Mouse (Mus musculus): Measurements from ENCODE around the gene Adamts1.
A peak's percentile ranks its signal among the peaks of the same experiment; 100 is the strongest.

Adamts1 gene

GRCm38 (mm10) chr16:85802954-85803353, at the start of gene Adamts1:
Gene Adamts1 (minus strand): TSS chr16:85803113.
- peak; percentile 81 for DNase-seq (ENCODE audit: low spot score)

DNA sequence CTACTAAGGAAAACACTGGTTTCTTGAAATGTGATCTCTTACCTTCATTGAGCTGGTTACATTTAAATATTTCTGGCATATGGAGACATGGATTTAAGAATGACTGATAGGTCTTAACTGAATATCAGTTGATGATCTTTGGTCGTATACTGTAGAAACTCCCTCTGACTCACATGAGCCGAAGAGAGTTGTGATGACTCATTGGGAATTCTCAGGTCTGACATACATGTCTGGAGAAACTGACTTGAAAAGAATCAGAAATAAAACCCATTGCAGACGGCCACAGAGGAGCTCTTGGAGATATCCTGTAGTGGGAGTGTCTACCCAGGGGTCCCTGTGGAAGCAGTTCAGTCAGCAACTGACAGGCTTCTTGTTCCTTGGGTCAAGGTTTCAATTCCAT, 24.2 kb upstream of the Adamts1 start:
- DNase-seq (ENCODE audit: low spot score) = no peak

DNA sequence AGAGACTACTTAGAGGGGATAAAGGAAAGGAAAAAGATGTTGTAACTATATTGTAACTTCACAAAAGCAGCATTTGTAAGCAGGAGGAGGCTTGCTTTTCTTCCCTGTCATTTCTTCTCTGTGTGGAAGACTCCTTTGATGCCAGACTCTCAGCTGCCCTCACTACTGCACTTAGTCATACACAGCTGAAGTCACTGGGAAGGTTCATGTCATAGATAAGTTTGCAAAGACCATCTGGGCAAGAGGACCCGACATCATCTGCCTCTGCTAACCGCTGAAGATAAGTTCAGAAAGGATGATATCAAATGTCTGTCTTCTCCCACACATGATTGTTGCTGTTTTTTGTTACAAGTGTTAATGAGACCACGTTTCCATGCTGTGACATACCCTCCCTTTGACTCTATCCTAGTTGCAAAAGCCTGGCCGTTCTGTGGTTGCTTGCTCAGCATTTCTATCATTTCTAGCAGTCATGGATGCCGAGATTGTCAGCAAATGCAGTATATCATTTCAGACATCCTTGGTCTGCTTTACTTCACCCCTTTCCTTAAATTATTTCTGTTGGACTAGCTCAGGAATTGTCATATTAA, 19.5 kb upstream of the Adamts1 start:
- no peak for DNase-seq (ENCODE audit: low spot score)

DNA sequence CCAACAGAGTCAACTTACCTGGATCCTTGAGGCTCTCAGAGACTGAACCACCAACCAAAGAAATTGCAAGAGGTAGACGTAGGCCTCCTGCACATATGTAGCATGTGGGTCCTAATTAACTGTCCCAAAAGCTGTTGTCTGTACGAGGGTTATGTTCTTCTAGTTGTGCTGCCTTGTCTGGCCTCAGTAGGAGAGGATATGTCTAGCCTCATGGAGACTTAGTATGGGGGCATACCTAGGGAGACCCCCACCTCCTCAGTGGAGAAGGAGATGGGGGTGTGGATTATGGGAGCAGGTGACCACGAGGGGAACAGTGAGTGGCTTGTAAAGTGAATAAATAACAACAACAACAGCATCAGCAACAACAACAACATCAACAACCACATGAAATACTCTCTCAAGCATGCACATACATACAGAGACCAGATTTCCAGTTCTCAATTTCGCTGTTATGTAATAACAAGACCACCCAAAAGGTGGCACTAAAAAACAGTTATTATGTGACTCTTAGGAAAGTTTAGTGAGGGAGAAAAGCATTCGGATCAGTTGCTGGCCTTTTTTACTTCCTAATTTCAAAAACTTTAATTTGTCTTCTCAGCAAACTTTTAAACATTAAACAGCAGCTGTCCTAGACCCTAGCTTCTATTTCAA, 17.0 kb upstream of the Adamts1 start:
- DNase-seq (ENCODE audit: low spot score) = no peak

- DNase-seq (ENCODE audit: low spot score) = no peak
Observed at GRCm38 (mm10) chr16:85814116-85814515, 11.2 kb upstream of the Adamts1 start.

DNA sequence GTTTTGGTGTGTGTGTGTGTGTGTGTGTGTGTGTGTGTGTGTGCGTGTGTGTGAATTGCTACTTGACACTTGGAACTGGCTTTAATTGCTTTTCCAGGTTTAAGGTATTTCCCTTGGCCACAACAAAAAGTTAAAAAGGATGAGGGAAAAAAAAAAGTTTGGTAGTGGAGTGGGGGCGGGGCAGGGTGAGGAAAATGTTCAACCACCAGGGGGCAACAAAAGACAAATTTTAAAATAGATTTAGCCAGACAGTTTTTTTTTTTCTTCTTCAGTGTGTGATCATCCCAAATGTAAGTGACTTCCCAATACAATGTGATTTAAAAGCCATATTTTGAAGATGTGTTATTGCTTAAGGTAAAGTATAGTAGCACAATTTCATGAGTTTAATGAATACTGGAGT, 4.7 kb upstream of the Adamts1 start:
- no peak for DNase-seq (ENCODE audit: low spot score)

- DNase-seq (ENCODE audit: low spot score) = peak; percentile 22
Observed at GRCm38 (mm10) chr16:85807072-85807471, 4.2 kb upstream of the Adamts1 start.

- DNase-seq (ENCODE audit: low spot score) = no peak
Observed at GRCm38 (mm10) chr16:85805581-85805980, 2.7 kb upstream of the Adamts1 start.

- peak; percentile 76 for DNase-seq (ENCODE audit: low spot score)
Observed at GRCm38 (mm10) chr16:85803613-85804551, 969 bp upstream of the Adamts1 start.

GRCm38 (mm10) chr16:85801971-85802811, 722 bp downstream of the Adamts1 start:
- DNase-seq (ENCODE audit: low spot score) = no peak

- peak; percentile 52 for DNase-seq (ENCODE audit: low spot score)
Observed at GRCm38 (mm10) chr16:85801252-85801651, 1.7 kb downstream of the Adamts1 start.

DNA sequence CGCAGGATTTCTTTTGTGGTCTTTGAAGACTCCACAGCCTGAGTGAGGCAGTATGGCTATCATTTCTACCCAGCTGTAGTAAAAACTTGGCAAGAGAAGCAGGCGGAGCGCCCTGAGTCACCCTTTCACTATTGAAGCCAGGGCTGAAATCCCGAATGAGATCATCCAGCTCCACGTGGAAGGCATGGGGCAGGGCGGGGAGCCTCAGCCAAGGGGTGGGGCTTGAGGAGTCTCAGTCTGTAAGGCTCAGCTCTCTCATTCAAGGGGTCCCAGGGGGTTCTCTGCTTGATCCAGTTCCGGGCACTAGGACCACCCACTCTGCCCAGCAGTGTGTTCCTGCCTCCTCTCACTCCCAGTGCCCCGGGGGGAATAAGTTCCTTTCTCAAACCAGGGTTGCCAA, 2.2 kb downstream of the Adamts1 start:
- peak; percentile 82 for DNase-seq (ENCODE audit: low spot score)

GRCm38 (mm10) chr16:85799971-85800370, 2.9 kb downstream of the Adamts1 start:
- DNase-seq (ENCODE audit: low spot score) = no peak

DNA sequence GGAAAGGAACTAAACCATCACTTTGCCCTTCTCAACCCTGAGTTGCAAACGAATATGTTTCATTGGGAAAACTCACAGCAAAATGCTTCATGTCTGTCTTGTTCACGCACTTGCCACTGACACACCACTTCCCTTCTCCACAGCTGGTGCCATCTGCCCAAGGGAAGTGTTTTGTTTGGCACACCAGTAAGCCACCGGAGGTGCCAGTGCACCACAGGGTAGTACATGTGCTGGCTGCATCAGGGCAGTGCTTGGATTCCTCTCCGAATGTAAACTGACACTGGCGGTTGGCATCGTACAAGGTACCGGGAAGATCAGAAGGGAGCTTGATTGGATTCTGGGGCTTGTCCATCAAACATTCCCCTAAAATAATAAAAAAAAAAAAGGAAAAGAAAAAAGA, 4.6 kb downstream of the Adamts1 start:
- DNase-seq (ENCODE audit: low spot score) = no peak

- DNase-seq (ENCODE audit: low spot score) = no peak
Observed at GRCm38 (mm10) chr16:85797161-85797560, 5.8 kb downstream of the Adamts1 start.

DNA sequence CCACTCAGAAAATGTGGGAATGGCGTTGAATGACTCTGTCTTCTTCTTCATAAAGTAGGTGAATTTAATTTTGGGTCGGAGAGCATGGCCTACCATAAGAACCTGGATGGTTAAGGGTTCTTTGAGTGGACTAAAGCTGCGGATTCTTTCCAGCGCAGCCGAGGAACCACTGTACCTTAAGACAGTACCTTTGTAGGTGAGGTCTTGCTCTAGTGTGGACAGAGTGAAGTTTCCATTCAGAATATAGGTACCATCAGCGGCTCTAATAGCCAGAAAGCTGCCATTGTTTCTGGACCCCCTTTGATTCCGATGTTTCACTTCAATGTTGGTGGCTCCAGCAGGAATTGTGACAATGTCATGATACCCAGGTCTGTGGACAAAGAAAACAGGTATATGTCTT, 7.2 kb downstream of the Adamts1 start:
- DNase-seq (ENCODE audit: low spot score) = no peak

DNA sequence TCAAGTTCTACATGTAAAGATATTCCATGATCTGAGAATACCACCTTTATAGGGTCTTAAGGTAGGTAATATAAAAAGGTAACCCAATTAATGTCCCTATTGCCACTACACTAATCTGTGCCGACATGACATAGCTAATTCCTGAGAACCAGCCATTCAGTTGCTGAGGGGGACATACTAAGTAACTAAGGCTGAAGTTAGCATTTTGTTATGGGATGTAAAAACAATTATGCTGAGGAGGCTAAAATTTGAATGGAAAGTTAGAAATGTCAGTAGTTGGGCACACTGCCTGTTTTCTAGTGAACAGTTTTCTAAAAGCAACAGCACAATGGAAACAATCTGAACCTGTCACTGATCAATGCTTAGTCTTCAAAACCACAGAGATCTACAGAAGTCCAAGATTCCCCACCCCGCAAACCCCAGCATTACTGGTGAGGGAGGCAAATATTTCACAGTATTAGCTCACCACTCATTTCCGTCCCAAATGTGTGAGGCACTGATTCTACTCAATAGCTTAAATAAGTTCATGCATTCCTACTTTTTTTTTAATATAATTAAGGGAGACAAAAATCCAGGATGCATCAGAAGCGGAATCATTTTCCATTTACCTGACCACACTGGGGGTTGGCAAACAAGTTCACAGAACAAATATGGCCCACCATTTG, 9.6 kb downstream of the Adamts1 start:
- DNase-seq (ENCODE audit: low spot score) = no peak

DNA sequence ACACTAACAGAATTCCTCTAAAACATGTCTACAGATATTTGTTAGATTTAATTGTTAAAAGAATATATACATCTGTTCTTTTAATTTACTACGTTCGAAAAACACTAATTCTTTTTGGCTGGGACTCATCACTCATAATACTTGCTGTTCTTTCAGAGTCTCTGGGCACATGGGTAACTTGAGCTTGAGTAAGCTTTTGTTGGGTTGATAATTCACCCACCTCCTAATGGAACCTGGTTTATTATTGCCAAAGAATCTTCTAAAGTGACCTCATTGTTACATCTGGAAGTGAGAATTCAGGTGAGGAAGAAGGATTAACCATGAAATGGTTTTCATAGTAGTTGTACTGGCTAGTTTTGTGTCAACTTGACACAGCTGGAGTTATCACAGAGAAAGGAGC, 21.8 kb downstream of the Adamts1 start:
- no peak for DNase-seq (ENCODE audit: low spot score)

- DNase-seq (ENCODE audit: low spot score) = no peak
Observed at GRCm38 (mm10) chr16:85779775-85780174, 23.1 kb downstream of the Adamts1 start.

- DNase-seq (ENCODE audit: low spot score) = no peak
Observed at GRCm38 (mm10) chr16:85772272-85772671, 30.6 kb downstream of the Adamts1 start.

- DNase-seq (ENCODE audit: low spot score) = no peak
Observed at GRCm38 (mm10) chr16:85767341-85767740, 35.6 kb downstream of the Adamts1 start.
